Mouse (Mus musculus): ENCODE measurements around the gene Thap12. TPM values are rescaled to one million over a fixed set of nuclear protein-coding genes. Genes with fewer than 3 reads are reported as not detected.

Gene Thap12
- total RNA-seq, 2 experiments from 2014 or later: 68.3 to 76.5 TPM

DNA sequence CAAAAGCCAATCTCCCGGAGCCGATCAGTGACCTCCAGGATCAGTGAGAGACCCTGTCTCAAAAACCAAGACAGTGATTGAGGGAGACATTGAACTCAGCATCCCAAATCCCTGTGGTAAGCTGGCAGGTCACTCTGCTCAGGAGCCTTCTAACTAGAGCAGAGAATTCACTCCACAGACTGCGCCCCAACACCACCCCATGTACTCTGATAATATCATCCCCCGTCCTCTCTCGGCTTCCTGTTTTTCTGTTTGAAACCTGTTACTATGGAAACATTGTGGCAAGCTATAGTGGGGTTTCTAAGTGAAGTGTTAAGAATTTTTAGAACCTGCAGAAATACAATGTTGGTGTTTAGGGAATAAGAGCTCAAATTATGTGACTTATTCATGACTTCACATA lies 8.9 kb upstream of the Thap12 start:
- no peak for DNase-seq (ENCODE audit: low spot score in 2 of 2)

DNA sequence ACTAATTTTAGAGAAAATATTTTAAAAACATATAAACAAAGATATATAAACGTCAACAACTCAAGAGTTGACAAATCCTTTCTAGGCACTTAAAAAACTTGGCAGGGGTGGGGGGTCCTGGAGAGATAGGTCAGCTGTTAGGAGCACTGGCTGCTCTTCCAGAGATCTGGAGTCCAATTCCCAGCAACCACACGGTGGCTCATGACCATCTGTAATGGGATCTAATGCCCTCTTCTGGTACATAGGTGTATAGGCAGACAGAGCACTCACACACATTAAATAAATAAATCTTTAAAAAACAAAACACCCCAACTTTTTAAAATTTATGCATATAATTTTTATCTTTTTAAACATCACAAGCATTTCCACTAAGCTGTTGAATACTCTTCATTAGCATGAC lies 5.4 kb upstream of the Thap12 start:
- no peak for DNase-seq (ENCODE audit: low spot score in 2 of 2)

DNA sequence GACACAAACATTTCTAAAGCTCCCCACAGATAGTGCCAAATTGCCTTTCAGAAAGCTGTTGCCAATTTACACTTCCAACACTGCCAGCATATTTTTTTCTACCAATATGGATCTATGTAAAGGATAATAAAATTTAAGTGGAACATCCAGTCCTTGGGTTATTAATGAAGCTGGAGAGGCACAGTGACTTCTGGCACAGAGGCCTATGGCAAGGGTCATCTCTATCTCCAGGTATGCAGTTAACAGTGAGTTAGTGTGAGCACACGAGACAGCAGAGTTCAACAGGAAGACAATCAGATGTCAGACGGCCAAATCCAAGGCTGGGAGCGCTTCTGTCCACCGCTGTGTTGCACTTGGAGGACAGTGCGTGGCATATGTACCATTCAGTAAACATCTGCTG lies 4.9 kb upstream of the Thap12 start:
- DNase-seq (ENCODE audit: low spot score in 2 of 2): no peak

DNA sequence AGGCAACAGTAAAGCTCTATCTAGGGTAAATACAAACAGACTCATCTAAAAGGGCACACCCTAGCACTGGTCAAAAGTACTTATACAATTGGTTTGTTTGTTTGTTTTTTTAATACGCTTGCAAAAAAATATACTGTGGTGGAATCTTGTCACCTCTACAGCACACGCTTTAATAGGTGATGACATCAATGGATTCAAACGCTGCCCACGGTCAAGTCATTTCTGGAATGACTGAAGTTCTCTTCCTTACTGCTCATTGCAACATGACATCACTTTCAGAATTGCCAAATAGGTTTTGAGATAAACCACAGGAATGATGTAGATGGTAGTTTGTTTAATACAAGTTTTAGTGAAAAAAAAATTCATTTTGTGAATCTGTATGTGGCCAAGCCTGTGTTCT lies 4.3 kb upstream of the Thap12 start:
- DNase-seq (ENCODE audit: low spot score in 2 of 2): no peak

DNA sequence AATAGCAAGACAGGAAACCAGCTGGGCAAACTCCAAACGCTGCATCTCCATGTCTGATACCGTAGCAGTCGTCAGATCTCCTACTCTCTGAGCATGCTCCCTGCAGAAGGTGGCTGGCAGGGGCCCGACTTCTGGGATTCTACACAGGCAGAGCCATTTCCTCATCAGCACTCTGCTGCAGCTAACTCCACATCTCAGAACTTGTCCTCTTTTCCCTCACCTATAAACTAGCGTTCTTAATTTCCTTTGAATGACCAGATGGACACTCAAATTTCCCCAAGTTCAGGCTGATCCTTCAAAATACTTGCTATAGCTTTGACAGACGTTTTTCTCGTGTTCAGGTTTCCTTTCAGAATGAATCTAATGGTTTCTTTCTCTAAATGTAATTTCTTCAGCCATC lies 1.1 kb upstream of the Thap12 start:
- no peak for DNase-seq (ENCODE audit: low spot score in 2 of 2)

DNA sequence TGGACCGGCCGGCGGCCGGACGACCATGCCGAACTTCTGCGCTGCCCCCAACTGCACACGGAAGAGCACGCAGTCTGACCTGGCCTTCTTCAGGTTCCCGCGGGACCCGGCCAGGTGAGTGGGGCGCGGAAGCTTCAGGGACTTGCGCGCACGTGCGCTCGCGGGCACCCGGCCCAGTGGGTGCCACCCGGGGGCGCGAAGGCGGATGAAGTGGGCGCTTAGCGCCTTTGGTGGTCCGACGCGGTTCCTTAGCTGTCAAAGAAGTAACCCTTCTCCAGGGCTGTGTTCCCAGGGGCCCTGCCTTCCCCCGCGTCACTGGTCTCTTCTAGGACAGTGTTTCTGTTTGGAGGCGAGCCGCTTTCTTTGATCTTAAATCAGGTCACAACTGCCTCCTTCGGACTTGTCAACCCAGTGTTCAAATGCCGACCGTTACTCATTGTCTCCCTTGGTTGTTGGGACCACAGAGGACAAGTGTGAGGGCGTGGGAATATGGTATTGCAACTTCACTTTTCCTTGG lies 520 bp downstream of the Thap12 start:
- no peak for DNase-seq (ENCODE audit: low spot score in 2 of 2)

DNA sequence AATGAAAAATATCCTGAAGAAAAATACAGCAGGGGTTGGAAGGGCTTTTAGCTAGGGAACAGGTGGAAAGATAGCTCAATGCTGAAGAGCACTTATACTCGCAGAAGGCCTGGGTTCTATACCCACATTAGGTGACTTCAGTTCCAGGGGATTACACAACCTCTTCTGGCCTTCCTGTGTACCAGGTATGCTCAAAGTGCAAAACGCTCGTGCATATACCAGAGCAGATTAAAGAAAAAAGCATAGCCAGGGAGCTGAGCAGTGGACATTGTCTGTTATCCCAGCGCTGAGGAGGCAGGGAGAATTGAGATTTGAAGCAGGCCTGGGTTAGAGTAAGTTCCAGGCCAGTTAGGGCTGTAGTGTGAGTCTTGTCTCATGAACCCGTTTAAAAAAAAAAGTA lies 1.4 kb downstream of the Thap12 start:
- no peak for DNase-seq (ENCODE audit: low spot score in 2 of 2)

DNA sequence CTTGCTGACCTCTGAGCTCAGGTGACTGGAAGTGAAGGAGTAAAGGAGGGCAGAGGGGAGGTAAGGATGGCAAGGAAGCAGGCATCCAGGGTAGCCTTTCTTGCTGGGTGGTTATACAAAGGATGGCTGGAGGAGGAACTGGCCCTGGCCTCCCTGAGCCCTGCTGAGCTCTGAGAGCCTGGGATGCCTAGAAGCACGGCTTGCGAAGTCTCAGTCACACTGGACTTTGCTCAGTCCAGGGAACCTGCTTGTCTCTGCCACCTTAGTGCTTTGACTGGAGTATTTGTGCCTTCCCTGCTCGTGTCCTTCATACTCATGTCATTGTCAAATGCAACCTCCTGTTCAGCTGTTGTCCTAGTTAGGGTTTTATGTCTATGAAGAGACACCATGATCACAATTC lies 10.8 kb downstream of the Thap12 start:
- no peak for DNase-seq (ENCODE audit: low spot score in 2 of 2)

DNA sequence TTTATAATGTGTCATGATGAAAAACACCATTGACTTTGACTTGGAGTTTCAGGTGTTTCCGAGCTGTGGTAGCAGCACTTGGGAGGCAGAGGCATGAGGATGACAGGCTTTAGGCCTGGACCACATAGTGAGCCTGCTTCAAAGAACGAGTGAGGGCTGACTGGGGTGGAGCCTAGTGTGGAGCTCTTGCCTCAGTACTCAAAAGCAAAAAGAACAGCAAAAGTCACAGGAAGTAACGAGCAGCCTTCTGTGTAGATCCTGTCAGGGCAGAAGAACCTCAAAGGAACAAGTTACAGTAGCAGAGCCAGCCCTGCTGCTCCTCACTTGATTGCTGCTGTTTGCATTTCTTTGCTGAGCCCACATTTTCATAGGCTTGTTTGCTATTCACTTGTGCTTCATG lies 14.5 kb downstream of the Thap12 start:
- no peak for DNase-seq (ENCODE audit: low spot score in 2 of 2)

DNA sequence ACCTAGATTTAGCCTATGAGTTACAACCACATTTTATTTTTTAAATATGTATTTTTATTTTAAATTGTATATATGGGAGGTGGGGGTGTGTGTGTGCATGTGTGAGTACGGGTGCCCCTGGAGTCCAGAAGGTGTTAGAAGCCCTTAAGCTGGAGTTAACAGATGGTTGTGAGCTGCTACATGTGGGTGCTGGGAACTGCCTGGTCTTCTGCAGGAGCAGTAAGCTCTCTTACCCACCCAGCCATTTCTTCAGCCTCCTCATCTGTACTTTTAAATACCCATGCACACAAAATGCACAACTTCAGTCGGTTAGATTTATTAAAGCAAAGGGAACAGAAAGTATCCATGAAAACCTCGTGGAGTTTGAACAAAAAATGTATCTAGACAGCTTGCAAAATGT lies 16.9 kb downstream of the Thap12 start:
- DNase-seq (ENCODE audit: low spot score in 2 of 2): no peak

DNA sequence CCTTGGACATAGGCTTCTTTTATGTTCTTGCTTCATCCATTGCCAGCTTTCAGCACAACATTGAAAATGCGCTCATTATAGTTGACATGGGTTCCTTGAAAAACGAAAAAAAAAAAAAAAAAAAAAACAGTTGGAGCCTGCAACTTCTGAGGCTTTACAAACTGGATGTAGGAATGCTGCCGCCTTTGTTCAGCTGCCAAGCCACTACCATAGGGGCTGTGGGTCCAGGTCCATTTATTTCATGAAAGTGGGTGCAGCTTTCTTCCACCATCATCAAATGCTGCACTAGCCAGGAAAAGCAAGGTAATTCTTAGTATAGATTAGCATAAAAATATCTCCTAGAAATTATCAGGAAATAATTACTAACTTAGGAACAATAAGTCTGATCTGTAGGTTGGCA lies 17.8 kb downstream of the Thap12 start:
- no peak for DNase-seq (ENCODE audit: low spot score in 2 of 2)

DNA sequence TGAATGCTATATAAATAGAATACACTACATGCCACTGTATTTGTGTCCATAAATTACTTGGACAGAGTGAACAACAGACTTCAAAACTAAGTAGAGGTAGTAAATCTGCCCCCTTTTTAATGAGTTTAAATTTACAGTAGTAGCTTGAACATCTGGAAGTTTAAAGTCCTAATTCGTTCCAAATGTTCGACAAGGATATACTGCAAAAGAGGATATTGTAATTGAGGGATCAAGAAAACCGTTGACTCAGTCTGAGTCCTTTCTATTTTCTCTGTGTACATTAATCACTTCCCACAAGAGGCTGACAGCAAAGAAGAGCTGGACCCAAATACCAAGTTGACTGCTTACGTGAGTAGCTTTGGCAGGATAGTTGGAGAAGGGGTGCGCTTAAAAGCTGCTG lies 18.3 kb downstream of the Thap12 start:
- no peak for DNase-seq (ENCODE audit: low spot score in 2 of 2)

DNA sequence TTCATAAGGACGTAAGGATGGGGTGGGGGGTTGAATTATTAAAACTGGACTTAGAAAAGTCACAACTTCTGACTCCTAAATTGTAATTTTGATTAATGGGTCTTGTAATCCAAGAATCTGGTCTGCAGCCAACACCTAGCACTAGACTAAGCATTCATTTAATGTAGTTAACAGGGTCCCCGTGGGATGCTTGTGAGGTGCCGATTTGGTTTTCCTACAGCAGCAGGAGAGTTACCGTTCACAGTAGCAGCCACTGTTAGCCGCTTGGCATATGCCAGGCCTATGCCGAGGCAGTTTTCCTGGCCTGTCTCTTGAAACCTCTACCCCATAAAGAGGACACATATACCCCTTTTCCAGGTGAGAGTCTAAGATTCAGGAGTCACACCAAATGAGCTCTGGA lies 18.7 kb downstream of the Thap12 start:
- DNase-seq (ENCODE audit: low spot score in 2 of 2): no peak

DNA sequence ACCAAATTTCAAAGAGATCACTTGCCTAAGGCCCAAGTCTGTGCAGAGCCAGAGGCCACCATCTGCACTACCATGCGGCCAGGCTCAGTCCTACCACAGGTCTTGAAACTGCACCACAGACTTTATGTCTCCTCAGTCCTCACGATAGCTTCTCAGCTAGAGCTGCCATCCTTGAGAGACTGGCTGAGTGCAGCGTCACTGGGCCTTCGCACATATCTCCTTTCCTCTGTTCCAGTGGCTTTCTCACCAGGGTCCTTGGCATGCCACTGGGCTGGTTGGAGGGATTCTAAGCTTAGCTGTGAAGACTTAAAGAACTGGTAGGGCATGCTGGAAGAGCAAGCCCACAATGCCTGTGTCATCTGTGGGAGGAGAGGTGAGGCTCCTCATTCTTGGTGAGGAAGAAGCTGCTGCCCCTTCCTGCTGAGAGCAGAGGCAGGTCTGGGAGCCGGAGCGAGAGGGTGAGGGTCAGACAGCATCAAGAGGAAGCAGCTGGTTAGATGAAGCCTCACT lies 22.8 kb downstream of the Thap12 start:
- DNase-seq (ENCODE audit: low spot score in 2 of 2): no peak

DNA sequence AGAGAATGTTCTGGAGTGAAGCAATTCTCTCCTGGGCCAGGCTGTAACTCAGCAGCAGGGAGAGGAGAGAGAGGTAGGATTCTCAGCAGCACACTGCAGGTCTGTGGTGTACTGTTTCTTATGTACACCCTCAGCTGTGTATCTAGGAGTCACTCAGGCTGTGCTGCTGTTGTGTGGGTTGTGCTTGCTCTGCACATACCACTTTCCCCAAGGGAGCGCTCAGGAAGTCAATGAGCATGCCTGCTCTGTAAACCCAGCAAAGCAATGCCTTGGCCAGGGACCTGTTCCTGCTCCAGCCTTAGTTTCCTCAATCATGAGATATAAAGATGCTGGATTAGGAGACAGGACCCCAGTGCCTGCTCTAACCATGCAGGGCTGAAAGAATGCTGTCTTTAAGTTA lies 25.1 kb downstream of the Thap12 start:
- DNase-seq (ENCODE audit: low spot score in 2 of 2): no peak

DNA sequence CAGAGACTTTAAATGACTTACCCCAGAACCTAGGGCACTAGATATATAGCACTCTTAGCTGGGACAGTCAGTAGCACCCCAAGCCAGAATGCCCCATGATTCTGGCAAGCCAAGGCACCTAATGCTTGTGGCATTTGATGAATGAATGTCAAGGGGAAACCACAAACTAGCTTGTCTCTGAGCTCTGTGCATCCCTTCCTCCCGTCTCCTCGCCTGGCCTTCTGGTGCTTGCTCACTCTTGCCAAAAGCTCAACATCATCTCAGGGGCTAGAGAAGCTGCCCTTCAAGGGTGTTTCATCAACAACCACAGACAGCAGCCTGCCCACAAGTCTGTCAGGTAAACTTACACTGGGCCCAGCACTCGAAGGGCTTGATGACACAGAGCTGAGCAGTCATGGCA lies 25.6 kb downstream of the Thap12 start:
- DNase-seq (ENCODE audit: low spot score in 2 of 2): no peak

DNA sequence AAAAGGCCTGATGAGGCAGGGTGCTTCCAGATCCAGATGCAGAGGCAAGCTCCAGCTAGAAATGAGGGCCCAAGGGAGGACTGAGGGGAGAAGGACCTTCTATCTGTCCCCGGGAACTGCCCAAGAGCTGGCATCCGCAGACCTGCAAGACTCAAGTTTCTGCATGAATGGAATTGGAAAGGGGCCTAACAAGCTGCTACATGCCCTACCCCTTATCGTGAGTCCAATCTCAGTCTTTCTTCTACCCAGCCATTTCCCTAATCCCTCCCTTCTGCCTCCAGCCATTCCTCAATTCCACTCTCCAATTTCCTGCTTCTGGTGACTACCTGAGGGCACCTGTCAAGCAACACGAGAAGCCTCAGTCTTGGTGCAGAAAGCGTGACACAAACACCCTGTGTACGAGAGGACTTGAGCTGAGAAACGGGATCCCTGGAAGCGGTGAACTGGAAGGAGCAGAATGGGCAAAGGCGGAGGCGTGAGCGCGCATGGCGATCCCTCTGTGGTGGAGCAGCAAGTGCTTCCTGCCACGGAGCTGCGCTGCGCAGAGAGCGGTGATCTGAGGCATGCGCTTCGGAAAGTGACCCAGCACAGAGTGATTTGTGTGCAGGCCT lies 26.9 kb downstream of the Thap12 start:
- no peak for DNase-seq (ENCODE audit: low spot score in 2 of 2)

DNA sequence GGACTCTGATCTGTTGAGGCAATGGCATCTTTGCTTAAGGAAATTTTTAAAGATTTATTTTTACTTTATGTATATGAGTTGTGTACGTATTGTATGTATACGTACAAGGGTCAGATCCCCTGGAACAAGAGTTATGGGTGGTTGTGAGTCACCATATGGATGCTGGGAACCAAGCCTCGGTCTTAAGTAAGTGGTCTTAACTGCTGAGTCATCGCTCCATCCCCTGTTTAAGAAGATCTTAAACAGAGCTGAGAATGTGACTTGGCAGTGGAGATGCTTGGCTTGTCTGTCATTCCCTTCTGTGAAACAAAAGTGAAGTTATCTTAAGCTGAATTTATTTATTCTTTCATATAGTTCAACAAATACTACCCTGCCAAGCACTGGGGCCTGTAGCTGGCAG lies 31.1 kb downstream of the Thap12 start:
- DNase-seq (ENCODE audit: low spot score in 2 of 2): no peak

DNA sequence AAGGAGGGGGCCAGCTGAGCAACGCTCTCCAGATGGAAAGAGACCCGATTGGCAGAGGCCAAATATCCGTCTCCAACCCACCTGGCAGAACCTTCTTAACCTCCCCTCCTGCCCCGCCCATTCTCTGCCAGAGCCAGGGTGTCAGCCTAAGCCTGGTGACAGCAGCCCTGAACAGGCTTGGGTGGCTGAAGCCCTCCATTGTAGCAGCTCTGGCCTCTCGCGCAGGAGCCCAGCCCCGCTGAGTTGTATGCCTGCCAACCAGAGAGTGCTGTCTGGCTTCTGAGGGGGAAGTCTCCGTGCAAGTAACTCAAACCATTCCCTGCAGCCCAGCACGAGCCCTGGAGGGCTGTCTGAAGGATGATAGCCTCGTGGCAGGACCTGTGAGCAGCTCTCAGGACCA lies 32.0 kb downstream of the Thap12 start:
- no peak for DNase-seq (ENCODE audit: low spot score in 2 of 2)

DNA sequence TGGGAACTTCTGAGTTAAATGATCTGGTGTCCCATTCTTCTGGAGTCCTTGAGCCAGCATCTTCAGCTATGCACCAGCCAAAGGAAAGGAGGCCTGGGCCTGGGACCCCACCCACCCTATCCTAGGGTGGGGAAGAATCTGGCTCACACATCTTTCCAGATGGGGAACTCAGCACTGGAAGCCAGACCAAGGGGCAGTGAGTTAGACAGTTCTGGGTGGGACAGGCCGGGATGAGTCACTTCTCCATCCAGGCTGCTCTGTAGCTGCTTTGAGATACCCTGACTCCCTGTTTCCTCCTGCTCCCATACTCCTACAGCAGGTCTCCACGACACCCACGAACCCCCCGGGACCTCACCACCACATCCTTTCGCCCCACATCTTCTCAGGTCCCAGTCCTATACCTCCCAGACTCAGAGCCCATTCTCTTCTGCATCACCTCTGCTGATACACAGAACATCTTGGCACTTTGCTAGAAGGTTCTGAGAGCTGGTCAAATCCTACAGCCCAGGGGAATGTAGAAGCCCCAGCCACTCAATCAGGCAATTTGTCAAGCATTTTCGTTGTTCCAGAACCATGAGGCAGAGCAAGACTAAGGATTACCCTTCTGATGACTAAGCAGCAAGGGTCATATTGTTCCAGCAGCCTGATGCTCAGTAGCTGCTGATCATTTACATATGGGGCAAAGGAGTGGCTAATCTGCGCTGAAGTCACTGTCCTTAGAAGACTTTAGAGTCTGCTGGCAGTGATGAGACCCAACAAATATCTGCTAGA lies 34.1 kb downstream of the Thap12 start:
- no peak for DNase-seq (ENCODE audit: low spot score in 2 of 2)

DNA sequence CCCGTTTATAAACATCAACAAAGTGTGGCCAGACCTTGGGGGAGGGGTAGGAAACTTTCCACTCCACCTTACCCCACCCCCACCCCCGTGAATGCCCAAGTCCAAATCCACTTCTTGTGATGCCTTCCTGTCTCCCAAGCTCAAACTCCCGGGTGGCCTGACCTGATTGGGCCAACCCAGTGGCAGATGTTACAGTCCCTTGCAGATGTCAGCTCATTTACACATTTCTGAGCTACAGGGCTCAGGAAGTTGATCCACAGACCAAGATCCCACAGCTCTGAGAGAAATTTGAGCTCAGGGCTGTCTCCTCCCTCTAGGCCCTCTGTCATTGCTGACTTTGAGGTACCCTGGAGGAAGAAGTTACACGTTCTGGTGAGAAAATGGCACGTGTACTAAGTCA lies 37.5 kb downstream of the Thap12 start:
- no peak for DNase-seq (ENCODE audit: low spot score in 2 of 2)

DNA sequence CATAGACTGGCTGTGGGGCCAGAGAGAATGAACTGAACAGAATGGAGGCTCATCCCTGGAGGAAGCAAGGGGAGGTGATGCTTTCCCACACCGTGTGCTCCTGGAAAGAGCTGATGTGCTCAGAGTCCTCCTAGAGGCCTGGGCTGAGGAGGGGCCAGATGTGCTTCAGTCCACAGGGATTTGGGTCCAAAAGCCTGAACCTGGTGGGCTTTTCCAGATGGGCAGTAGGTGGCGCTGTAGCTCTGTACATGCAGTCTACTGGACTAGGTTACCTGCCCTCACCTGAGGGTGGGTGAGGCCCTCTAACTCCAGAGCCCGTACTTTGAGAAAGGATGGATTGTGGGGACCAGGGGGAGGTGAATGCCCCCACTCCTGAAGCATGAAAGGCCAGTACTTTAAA lies 40.4 kb downstream of the Thap12 start:
- DNase-seq (ENCODE audit: low spot score in 2 of 2): peak in 1 of 2 experiments; percentile 30

DNA sequence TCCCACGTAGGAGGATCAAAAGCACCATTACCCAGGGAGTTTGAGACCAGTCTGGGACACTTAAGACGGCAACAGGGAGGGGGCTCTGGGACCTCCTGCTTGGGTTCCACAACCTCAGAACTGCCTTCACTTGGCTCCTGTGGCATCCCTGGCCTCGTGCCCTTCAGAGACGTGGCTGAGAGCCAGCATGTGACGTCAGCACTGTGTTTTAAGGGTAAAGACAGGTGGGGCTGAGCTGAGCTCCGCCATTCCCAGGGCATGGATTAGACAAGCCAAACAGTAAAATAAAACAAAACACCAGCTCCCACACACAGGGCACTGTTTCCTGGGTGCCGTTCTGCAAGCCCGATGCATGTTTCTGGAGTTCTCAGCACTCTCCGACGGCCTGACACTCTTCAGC lies 47.5 kb downstream of the Thap12 start:
- no peak for DNase-seq (ENCODE audit: low spot score in 2 of 2)

All from adrenal gland, postnatal 4 days (tissue).